Mouse (Mus musculus): Measurements from ENCODE around the gene Dcst1. TPM values are rescaled to one million over a fixed set of nuclear protein-coding genes. Genes with fewer than 3 reads are reported as not detected.

The Dcst1 gene
- total RNA-seq, 4 experiments from 2014 or later: 0.20 to 2.2 (median 0.97) TPM

- no peak for DNase-seq
These were observed 4.8 kb downstream of the Dcst1 start for GRCm38 (mm10) chr3:89360237-89360636.

- DNase-seq: no peak
These were observed 5.4 kb downstream of the Dcst1 start for GRCm38 (mm10) chr3:89359630-89360029.

- DNase-seq: no peak
These were observed 9.0 kb downstream of the Dcst1 start for GRCm38 (mm10) chr3:89356029-89356428.

- no peak for DNase-seq
These were observed 9.5 kb downstream of the Dcst1 start for GRCm38 (mm10) chr3:89355512-89355902.

- DNase-seq: peak; percentile 82
These were observed 10.1 kb downstream of the Dcst1 start for GRCm38 (mm10) chr3:89354816-89355511.

GRCm38 (mm10) chr3:89351271-89351670 is 13.8 kb downstream of the Dcst1 start:
- DNase-seq: no peak

- peak; percentile 83 for DNase-seq
These were observed 15.1 kb downstream of the Dcst1 start, which contains the start of gene Adam15 for GRCm38 (mm10) chr3:89349869-89350501. TSS of gene Adam15 (minus strand) at chr3:89349996.

- peak; percentile 45 for DNase-seq
These were observed 15.9 kb downstream of the Dcst1 start for GRCm38 (mm10) chr3:89348911-89349868.

GRCm38 (mm10) chr3:89347916-89348315 is 17.1 kb downstream of the Dcst1 start:
- DNase-seq: no peak

GRCm38 (mm10) chr3:89346815-89347540 is 18.1 kb downstream of the Dcst1 start:
- DNase-seq: no peak

GRCm38 (mm10) chr3:89343279-89343678 is 21.8 kb downstream of the Dcst1 start:
- no peak for DNase-seq

GRCm38 (mm10) chr3:89341794-89342193 is 23.3 kb downstream of the Dcst1 start:
- DNase-seq: no peak

- DNase-seq: peak; percentile 47
These were observed 24.6 kb downstream of the Dcst1 start for GRCm38 (mm10) chr3:89340465-89340864.

- DNase-seq: peak; percentile 49
These were observed 25.6 kb downstream of the Dcst1 start for GRCm38 (mm10) chr3:89339416-89339815.

- no peak for DNase-seq
These were observed 27.1 kb downstream of the Dcst1 start, which contains the start of gene Efna4 for GRCm38 (mm10) chr3:89337721-89338578. TSS of gene Efna4 (minus strand) at chr3:89338028.

GRCm38 (mm10) chr3:89337062-89337720 is 27.9 kb downstream of the Dcst1 start:
- no peak for DNase-seq

GRCm38 (mm10) chr3:89336529-89336928 is 28.5 kb downstream of the Dcst1 start:
- no peak for DNase-seq

GRCm38 (mm10) chr3:89333053-89333452 is 32.0 kb downstream of the Dcst1 start:
- no peak for DNase-seq

GRCm38 (mm10) chr3:89332476-89332875 is 32.6 kb downstream of the Dcst1 start:
- no peak for DNase-seq

- no peak for DNase-seq
These were observed 33.0 kb downstream of the Dcst1 start for GRCm38 (mm10) chr3:89332013-89332412.

- DNase-seq: no peak
These were observed 33.5 kb downstream of the Dcst1 start for GRCm38 (mm10) chr3:89331561-89331960.

Measured in adrenal gland, adult 8-10 months (tissue).